Mouse (Mus musculus): ENCODE data around the gene Ly75.

GRCm38 (mm10) chr2:60284467-60284821, 98.7 kb downstream of the Ly75 start, which contains the start of gene Cd302:
- TF ChIP-seq CTCF (IDR thresholded peaks at IDR 0.05; ENCODE audit: insufficient read depth, low read depth, low read length) (no peak), POLR2A (IDR thresholded peaks at IDR 0.05; ENCODE audit: insufficient read depth, low read depth, low read length) (no peak)

Data from olfactory bulb, adult 2 months (tissue).